Mouse (Mus musculus) CH12.LX (cell line): ENCODE data around the gene Ablim1. TPM values are rescaled to one million over a fixed set of nuclear protein-coding genes. Genes with fewer than 3 reads are reported as not detected.

ENCODE experiments used
- DNase-seq: peaks from one replicate; pipeline ENCODE4 v3.0.0-alpha.2; 2013; ENCODE audit errors: extremely low read depth
- H3K27ac ChIP-seq: 2 replicates; pipeline ENCODE4 v1.5.1; 2012; ENCODE audit warnings: low read depth, mild to moderate bottlenecking, control low read depth, moderate library complexity; ENCODE audit not compliant: insufficient read depth
- H3K27me3 ChIP-seq: replicated peaks from 2 replicates; pipeline ENCODE3; 2012; ENCODE audit warnings: inconsistent platforms
- H3K36me3 ChIP-seq, 2 experiments: replicated peaks in 1 of 2; 2 replicates each; pipeline versions ENCODE3 to v1.6.1; 2012; ENCODE audit warnings: inconsistent platforms in 1 of 2, low read length in 1 of 2, mild to moderate bottlenecking in 1 of 2, mixed read lengths in 1 of 2, moderate library complexity in 1 of 2; ENCODE audit not compliant: control insufficient read depth in 1 of 2, insufficient read depth in 1 of 2
- H3K4me1 ChIP-seq, 2 experiments: 2 replicates each; pipeline ENCODE4 v1.6.1; 2012; ENCODE audit warnings: inconsistent platforms in 1 of 2, moderate library complexity in 1 of 2; ENCODE audit not compliant: insufficient read depth in 2 of 2, control insufficient read depth in 1 of 2
- H3K4me2 ChIP-seq: 2 replicates; pipeline ENCODE4 v1.6.1; 2012; ENCODE audit warnings: low read depth, mild to moderate bottlenecking, control low read depth; ENCODE audit not compliant: poor library complexity, insufficient read depth, severe bottlenecking
- H3K4me3 ChIP-seq, 3 experiments: fragments of 150-350 bp in 1 of 3; sonication (generic) in 1 of 3; replicated peaks in 1 of 3; 2 replicates each; pipeline versions ENCODE3 to v1.5.1; 2011 to 2012; ENCODE audit warnings: low read depth in 2 of 3, low read length in 2 of 3, mild to moderate bottlenecking in 2 of 3, moderate library complexity in 2 of 3, control low read depth in 1 of 3, improper control_type of control experiment in 1 of 3, inconsistent platforms in 1 of 3, mixed read lengths in 1 of 3; ENCODE audit not compliant: poor library complexity in 1 of 3
- H3K79me2 ChIP-seq: replicated peaks from 2 replicates; pipeline ENCODE4 v1.6.1; 2012; ENCODE audit warnings: mild to moderate bottlenecking, moderate library complexity; ENCODE audit not compliant: control insufficient read depth, poor library complexity, insufficient read depth, severe bottlenecking; ENCODE audit errors: extremely low read depth
- H3K9ac ChIP-seq: 2 replicates; pipeline ENCODE4 v1.6.1; 2012; ENCODE audit warnings: low read depth, mild to moderate bottlenecking, control low read depth, moderate library complexity; ENCODE audit not compliant: insufficient read depth
- H3K9me3 ChIP-seq: replicated peaks from 2 replicates; pipeline ENCODE3; 2012; ENCODE audit warnings: low read length, inconsistent platforms, mixed read lengths
- CHD1 ChIP-seq: IDR thresholded peaks from 2 replicates; pipeline ENCODE4 v1.6.1; 2012; ENCODE audit warnings: low read depth, low read length, improper control_type of control experiment, inconsistent platforms
- CTCF ChIP-seq, 2 experiments: IDR thresholded peaks in 1 of 2; conservative IDR thresholded peaks in 1 of 2; 2 replicates each; pipeline ENCODE4 v1.5.1; 2011 to 2012; ENCODE audit warnings: low read depth in 2 of 2, low read length in 2 of 2, improper control_type of control experiment in 1 of 2, inconsistent platforms in 1 of 2, mild to moderate bottlenecking in 1 of 2, moderate library complexity in 1 of 2
- EP300 ChIP-seq: IDR thresholded peaks from 2 replicates; pipeline ENCODE4 v1.6.1; 2011; ENCODE audit warnings: low read length, improper control_type of control experiment
- ETS1 ChIP-seq: conservative IDR thresholded peaks from 2 replicates; pipeline ENCODE4 v1.6.1; 2012; ENCODE audit warnings: low read depth, mild to moderate bottlenecking, inconsistent platforms, low read length, improper control_type of control experiment, moderate library complexity
- GABPA ChIP-seq: IDR thresholded peaks from 2 replicates; pipeline ENCODE4 v1.6.1; 2012; ENCODE audit warnings: low read depth, low read length, improper control_type of control experiment, inconsistent platforms; ENCODE audit not compliant: insufficient replicate concordance
- IRF4 ChIP-seq: IDR thresholded peaks from 2 replicates; pipeline ENCODE4 v1.6.1; 2014; ENCODE audit warnings: low read depth, mild to moderate bottlenecking, inconsistent platforms, low read length, improper control_type of control experiment
- KAT2A ChIP-seq: IDR thresholded peaks from 2 replicates; pipeline ENCODE4 v1.6.1; 2012; ENCODE audit warnings: low read length, improper control_type of control experiment, inconsistent platforms; ENCODE audit not compliant: insufficient replicate concordance
- MAX ChIP-seq: IDR thresholded peaks from 2 replicates; pipeline ENCODE4 v1.6.1; 2011; ENCODE audit warnings: low read length, improper control_type of control experiment
- MAZ ChIP-seq: IDR thresholded peaks from 2 replicates; pipeline ENCODE4 v1.6.1; 2012; ENCODE audit warnings: low read depth, mild to moderate bottlenecking, inconsistent platforms, low read length, improper control_type of control experiment, moderate library complexity
- MXI1 ChIP-seq: IDR thresholded peaks from 2 replicates; pipeline ENCODE4 v1.6.1; 2011; ENCODE audit warnings: mild to moderate bottlenecking, low read depth, low read length, improper control_type of control experiment
- PAX5 ChIP-seq: IDR thresholded peaks from 2 replicates; pipeline ENCODE4 v1.6.1; 2012; ENCODE audit warnings: low read length, inconsistent platforms, mixed read lengths
- POLR2AphosphoS2 ChIP-seq: IDR thresholded peaks from 2 replicates; pipeline ENCODE4 v1.6.1; 2011; ENCODE audit warnings: low read depth, low read length, improper control_type of control experiment
- RCOR1 ChIP-seq: conservative IDR thresholded peaks from 2 replicates; pipeline ENCODE4 v1.6.1; 2012; ENCODE audit warnings: low read depth, mild to moderate bottlenecking, inconsistent platforms, low read length, improper control_type of control experiment
- SMC3 ChIP-seq: IDR thresholded peaks from 2 replicates; pipeline ENCODE4 v1.6.1; 2011; ENCODE audit warnings: low read depth, low read length, improper control_type of control experiment
- TBP ChIP-seq: conservative IDR thresholded peaks from 2 replicates; pipeline ENCODE4 v1.6.1; 2011; ENCODE audit warnings: low read depth, low read length, improper control_type of control experiment
- TCF12 ChIP-seq: IDR thresholded peaks from 2 replicates; pipeline ENCODE4 v1.6.1; 2014; ENCODE audit warnings: low read depth, mild to moderate bottlenecking, inconsistent platforms, low read length, improper control_type of control experiment
- UBTF ChIP-seq: IDR thresholded peaks from 2 replicates; pipeline ENCODE4 v1.6.1; 2012; ENCODE audit warnings: low read depth, mild to moderate bottlenecking, inconsistent platforms, low read length, improper control_type of control experiment, moderate library complexity
- ZC3H11A ChIP-seq: IDR thresholded peaks from 2 replicates; pipeline ENCODE4 v1.6.1; 2012; ENCODE audit warnings: low read depth, mild to moderate bottlenecking, inconsistent platforms, low read length, improper control_type of control experiment
- dilution Hi-C: fragments of 300-500 bp; cut with MboI; formaldehyde crosslinking; loops from 2 replicates; pipeline ENCODE4 v1.14.3; 2020; ENCODE audit warnings: low sequenced_read_pairs; ENCODE audit not compliant: extremely low pct_unique_long_range_greater_than_20kb, extremely low pct_ligation_motif_present
- in situ Hi-C: fragments of 300-500 bp; cut with MboI; formaldehyde crosslinking; loops from 3 replicates; pipeline ENCODE4 v1.14.3; 2019; ENCODE audit warnings: low sequenced_read_pairs, low pct_ligation_motif_present, low pct_unique_long_range_greater_than_20kb, mixed read lengths
- polyA plus RNA-seq: library from polyadenylated mRNA; unstranded; fragments of >175 nt; gene quantifications from 2 replicates; pipeline ENCODE4 v1.2.1, GENCODE M21; 2012; ENCODE audit warnings: low read depth; ENCODE audit not compliant: insufficient read length
- total RNA-seq, 2 experiments: library from RNA; depleted of rRNA; stranded (reverse); fragments of 300-350 nt in 1 of 2; fragments of >200 nt in 1 of 2; gene quantifications; 2 replicates each; pipeline ENCODE4 v1.2.3; 2012 to 2014

Ablim1 gene
- total and polyA plus RNA-seq, 3 experiments, result 0.85 to 2.4 (median 2.0) TPM

GRCm38 (mm10) chr19:57191109-57191508 lies 123.6 kb downstream of the Ablim1 start:
- no peaks in the 10 kb centered on the region for H3K79me2 ChIP-seq
- H3K27ac ChIP-seq, result no peak overlapping the region
- in situ Hi-C loops (no loop called here), dilution Hi-C loops (no loop called here)
- DNase-seq, result no peak
- H3K9me3 ChIP-seq, result no peaks in the 10 kb centered on the region
- no peak overlapping the region for H3K4me3 ChIP-seq
- H3K27me3 ChIP-seq, result no peaks in the 10 kb centered on the region
- H3K4me1 ChIP-seq, result no peaks in the 10 kb centered on the region
- H3K9ac ChIP-seq, result no peak overlapping the region
- H3K4me2 ChIP-seq, result no peak overlapping the region
- TF ChIP-seq SMC3 (no peak), PAX5 (no peak), RCOR1 (no peak), TCF12 (no peak), CHD1 (no peak)
- no peaks in the 10 kb centered on the region for H3K36me3 ChIP-seq

GRCm38 (mm10) chr19:57189427-57189826 lies 125.3 kb downstream of the Ablim1 start:
- Histone ChIP-seq H3K4me2 (no peak overlapping the region), H3K4me3 (no peak overlapping the region), H3K4me1 (peaks cover 0 to 3% of the 10 kb centered on the region in 2 experiments; a peak in 1 of 4 replicates), H3K27ac (no peak overlapping the region), H3K36me3 (no peaks in the 10 kb centered on the region), H3K79me2 (no peaks in the 10 kb centered on the region), H3K27me3 (no peaks in the 10 kb centered on the region), H3K9me3 (no peaks in the 10 kb centered on the region), H3K9ac (no peak overlapping the region)
- no peak for DNase-seq
- dilution Hi-C loops, result no loop called here
- in situ Hi-C loops, result no loop called here
- TF ChIP-seq RCOR1, result no peak
- no peak for TF ChIP-seq TBP
- TF ChIP-seq KAT2A, result no peak
- TF ChIP-seq MAX, result no peak

- dilution Hi-C loops, result no loop called here
Measured at GRCm38 (mm10) chr19:57188553-57188952, 126.2 kb downstream of the Ablim1 start.

More at GRCm38 (mm10) chr19:57188553-57188952, 126.2 kb downstream of the Ablim1 start:
- no peak overlapping the region for H3K9ac ChIP-seq
- H3K4me1 ChIP-seq, result peaks cover 0 to 3% of the 10 kb centered on the region in 2 experiments; a peak in 1 of 4 replicates
- H3K4me3 ChIP-seq, result no peak overlapping the region
- no peak for DNase-seq
- no peaks in the 10 kb centered on the region for H3K9me3 ChIP-seq
- H3K27me3 ChIP-seq, result no peaks in the 10 kb centered on the region
- no peak for TF ChIP-seq MXI1
- TF ChIP-seq POLR2AphosphoS2, result no peak
- TF ChIP-seq ETS1, result no peak
- TF ChIP-seq TCF12, result no peak
- TF ChIP-seq GABPA, result no peak
- TF ChIP-seq MAZ, result no peak
- no peak for TF ChIP-seq EP300
- TF ChIP-seq ZC3H11A, result no peak
- TF ChIP-seq UBTF, result no peak
- TF ChIP-seq CTCF (conservative IDR thresholded peaks at IDR 0.05 in 1 of 2, IDR thresholded peaks at IDR 0.05 in 1 of 2; ENCODE audit: low read depth in 2 of 2, low read length in 2 of 2), result no peak
- no peak for TF ChIP-seq SMC3
- TF ChIP-seq IRF4, result no peak
- in situ Hi-C loops, result no loop called here
- H3K4me2 ChIP-seq, result no peak overlapping the region
- H3K27ac ChIP-seq, result no peak overlapping the region
- H3K79me2 ChIP-seq, result no peaks in the 10 kb centered on the region
- H3K36me3 ChIP-seq, result no peaks in the 10 kb centered on the region
